Mouse (Mus musculus) liver, embryonic 14.5 days (tissue): ENCODE results near the gene Gm38392. TPM values are rescaled to one million over a fixed set of nuclear protein-coding genes. Genes with fewer than 3 reads are reported as not detected.
A peak's percentile ranks its signal among the peaks of the same experiment; 100 is the strongest.
"Not testable (repeated sequence)": the region's sequence is repeated elsewhere in the genome, so short reads cannot be mapped to it uniquely, and the experiment has no call there.

ENCODE experiments used
- ATAC-seq: fragments of 200-750 bp; cut with Nextera tagmentation; 2 replicates; pipeline ENCODE4 v1.8.0; 2017; ENCODE audit warnings: moderate number of reproducible peaks, mild to moderate bottlenecking, moderate library complexity; ENCODE audit not compliant: insufficient read depth
- DNase-seq, 3 experiments: peaks; one replicate each; pipeline ENCODE4 v3.0.0-alpha.2; 2012 to 2013; ENCODE audit warnings: low read depth in 3 of 3, low spot score in 3 of 3
- H3K27ac ChIP-seq: fragments of 300-500 bp; sonication (generic); 2 replicates; pipeline ENCODE4 v1.5.1; 2014; ENCODE audit warnings: moderate library complexity, mild to moderate bottlenecking, control low read depth, inconsistent platforms
- H3K27me3 ChIP-seq: fragments of 300-500 bp; sonication (generic); 2 replicates; pipeline ENCODE4 v1.6.1; 2014; ENCODE audit warnings: mild to moderate bottlenecking, low read length, moderate library complexity; ENCODE audit not compliant: control insufficient read depth, insufficient read depth
- H3K36me3 ChIP-seq: fragments of 300-500 bp; sonication (generic); replicated peaks from 2 replicates; pipeline ENCODE4 v1.6.1; 2014; ENCODE audit warnings: low read depth; ENCODE audit not compliant: control insufficient read depth, insufficient read depth
- H3K4me1 ChIP-seq, 2 experiments: fragments of 200-500 bp in 1 of 2; fragments of 300-500 bp in 1 of 2; sonication (generic) in 1 of 2; replicated peaks; 2 replicates each; pipeline ENCODE4 v1.6.1; 2012 to 2014; ENCODE audit warnings: antibody characterized with exemption in 1 of 2, inconsistent platforms in 1 of 2, low read length in 1 of 2; ENCODE audit not compliant: control insufficient read depth in 2 of 2, insufficient read depth in 2 of 2
- H3K4me2 ChIP-seq: fragments of 300-500 bp; sonication (generic); 2 replicates; pipeline ENCODE4 v1.6.1; 2014; ENCODE audit warnings: low read depth, mild to moderate bottlenecking, control low read depth, moderate library complexity
- H3K4me3 ChIP-seq, 2 experiments: fragments of 200-500 bp in 1 of 2; fragments of 300-500 bp in 1 of 2; sonication (generic) in 1 of 2; 2 replicates each; pipeline ENCODE4 v1.5.1; 2012 to 2014; ENCODE audit warnings: low read depth in 2 of 2, low read length in 2 of 2, mild to moderate bottlenecking in 2 of 2, control low read depth in 1 of 2, inconsistent platforms in 1 of 2, moderate library complexity in 1 of 2; ENCODE audit not compliant: insufficient read depth in 1 of 2
- H3K9ac ChIP-seq: fragments of 300-500 bp; sonication (generic); replicated peaks from 2 replicates; pipeline ENCODE4 v1.6.1; 2014; ENCODE audit warnings: mild to moderate bottlenecking, control low read depth, moderate library complexity
- H3K9me3 ChIP-seq: fragments of 300-500 bp; sonication (generic); 2 replicates; pipeline ENCODE4 v1.6.1; 2016; ENCODE audit warnings: low read length, mixed read lengths; ENCODE audit not compliant: control insufficient read depth
- CTCF ChIP-seq: IDR thresholded peaks from 2 replicates; pipeline ENCODE4 v1.5.1; 2016; ENCODE audit warnings: antibody characterized with exemption, low read depth, control low read depth
- EP300 ChIP-seq: IDR thresholded peaks from 2 replicates; pipeline ENCODE4 v1.6.1; 2016; ENCODE audit warnings: antibody characterized with exemption, low read depth
- WGBS: fragments of 180-500 bp; shearing (Covaris S2); extraction: QIAGEN DNeasy Blood & Tissue Kit; methylation state at CpG from one replicate; pipeline ENCODE4 v1.1.7; 2014; ENCODE audit not compliant: insufficient replicate concordance; 5-methylcytosine and 5-hydroxymethylcytosine counted together
- polyA plus RNA-seq, 2 experiments: library from polyadenylated mRNA; depleted of rRNA in 1 of 2; stranded (reverse) in 1 of 2; unstranded in 1 of 2; fragments of >200 nt; fragmentation: Nextera tagmentation in 1 of 2; extraction: Ambion mirVana in 1 of 2; gene quantifications; 2 replicates each; pipeline versions ENCODE4 v1.2.1 to v1.2.3; 2012 to 2014

Gm38392 gene
- polyA plus RNA-seq, 2 experiments, result not detected

- ATAC-seq, H3K27ac ChIP-seq, H3K4me3 ChIP-seq, H3K4me1 ChIP-seq, H3K9me3 ChIP-seq, H3K27me3 ChIP-seq, DNase-seq, H3K36me3 ChIP-seq, H3K4me2 ChIP-seq, H3K9ac ChIP-seq: not testable (repeated sequence)
- WGBS, result 76% methylated on average over 14 of the region's 14 CpGs
These were observed 2.0 kb downstream of the Gm38392 start for GRCm38 (mm10) chr3:88284815-88285564.

GRCm38 (mm10) chr3:88281141-88281916, 5.7 kb downstream of the Gm38392 start:
- not testable (repeated sequence) for H3K4me2 ChIP-seq, H3K9me3 ChIP-seq, H3K27me3 ChIP-seq, H3K4me1 ChIP-seq, H3K27ac ChIP-seq, H3K36me3 ChIP-seq, ATAC-seq, H3K4me3 ChIP-seq, H3K9ac ChIP-seq, DNase-seq
- WGBS, result 63% methylated on average over 11 of the region's 11 CpGs

GRCm38 (mm10) chr3:88280035-88280434, 7.0 kb downstream of the Gm38392 start:
- no peak overlapping the region for H3K27ac ChIP-seq
- no peaks in the 10 kb centered on the region for H3K4me1 ChIP-seq
- H3K36me3 ChIP-seq, result no peaks in the 10 kb centered on the region
- 67% methylated on average over 2 of the region's 2 CpGs for WGBS
- H3K9me3 ChIP-seq, result no peaks in the 10 kb centered on the region
- H3K9ac ChIP-seq, result no peak overlapping the region
- DNase-seq (no peak), ATAC-seq (no peak)
- TF ChIP-seq EP300 (no peak), CTCF (no peak)
- no peak overlapping the region for H3K4me2 ChIP-seq
- no peaks in the 10 kb centered on the region for H3K27me3 ChIP-seq
- H3K4me3 ChIP-seq, result no peak overlapping the region

GRCm38 (mm10) chr3:88276529-88277143, 10.4 kb downstream of the Gm38392 start:
- Histone ChIP-seq H3K27me3 (no peaks in the 10 kb centered on the region), H3K9me3 (no peaks in the 10 kb centered on the region), H3K4me3 (no peak overlapping the region), H3K36me3 (no peaks in the 10 kb centered on the region), H3K4me2 (no peak overlapping the region), H3K4me1 (no peaks in the 10 kb centered on the region), H3K27ac (no peak overlapping the region), H3K9ac (no peak overlapping the region)
- 39% methylated on average over 7 of the region's 7 CpGs for WGBS
- no peak for TF ChIP-seq EP300
- TF ChIP-seq CTCF, result peak; percentile 58
- ATAC-seq (no peak), DNase-seq (no peak)

GRCm38 (mm10) chr3:88276121-88276520, 10.9 kb downstream of the Gm38392 start:
- Histone ChIP-seq H3K4me3 (no peak overlapping the region), H3K27ac (no peak overlapping the region), H3K9me3 (no peaks in the 10 kb centered on the region), H3K9ac (no peak overlapping the region), H3K4me2 (no peak overlapping the region), H3K36me3 (no peaks in the 10 kb centered on the region), H3K27me3 (no peaks in the 10 kb centered on the region), H3K4me1 (no peaks in the 10 kb centered on the region)
- TF ChIP-seq CTCF, result no peak
- TF ChIP-seq EP300, result no peak
- 52% methylated on average over 2 of the region's 2 CpGs for WGBS
- ATAC-seq (no peak), DNase-seq (no peak)
